Mouse (Mus musculus) E14TG2a.4 (cell line): ENCODE data around the gene Pop4.

Experiments used
- CTCF ChIP-seq: conservative IDR thresholded peaks from 2 replicates; pipeline ENCODE4 v1.5.1; 2014; ENCODE audit warnings: low read length
- NANOG ChIP-seq: IDR thresholded peaks from 2 replicates; pipeline ENCODE4 v1.6.1; 2014; ENCODE audit warnings: borderline replicate concordance, low read length, mixed read lengths

DNA sequence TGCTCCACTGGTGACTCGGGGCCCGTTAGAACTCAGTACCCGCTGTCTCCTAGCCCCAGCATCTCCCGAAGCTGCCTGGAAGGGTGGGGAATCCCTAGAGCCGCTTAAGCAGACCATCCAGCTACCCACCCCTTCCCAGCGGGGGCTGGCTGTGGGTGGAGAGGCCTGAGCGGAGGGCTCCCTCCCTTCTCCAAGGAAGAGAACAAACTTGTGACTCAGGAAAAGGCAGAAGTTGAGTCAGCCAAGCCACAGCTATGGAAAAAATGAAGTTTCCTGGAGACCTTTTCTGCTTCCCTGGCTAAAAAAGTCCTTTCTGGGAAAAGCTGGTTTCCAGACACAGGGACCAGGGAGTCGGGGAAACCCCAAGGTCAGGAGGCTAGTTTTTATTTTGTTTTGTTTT, 40.9 kb downstream of the Pop4 start:
- TF ChIP-seq CTCF (no peak), NANOG (no peak)
